ENCODE assay signal across 29 mouse cellular contexts in the genomic region with DNA sequence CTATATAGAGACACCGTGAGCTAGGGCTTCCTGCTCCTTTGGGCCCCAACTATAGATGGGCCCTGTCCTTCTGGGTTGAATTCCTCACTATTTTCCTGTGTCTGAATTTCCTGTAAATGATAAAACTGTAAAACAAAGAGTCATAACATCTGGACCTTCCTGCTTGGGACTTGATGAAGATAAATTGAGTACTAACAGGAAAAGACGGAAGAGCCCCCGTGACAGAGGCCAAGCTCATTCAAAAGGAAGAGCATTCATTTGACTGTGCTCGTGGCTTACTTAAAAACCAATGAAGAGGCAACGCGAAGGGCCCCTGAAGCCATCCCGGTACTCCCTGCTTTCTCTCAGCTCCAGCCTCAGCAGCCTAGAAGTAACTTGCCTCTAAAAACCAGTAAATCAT.
DNase-seq lines count a peak whose midpoint lies in the region; ATAC-seq and TF ChIP-seq lines count a peak whose summit lies in the region.
"Had no signal": no experiment of that assay in that cellular context is flagged by ENCODE, and none has a peak within 500 bp of the region (broad histone marks: within the 10 kb centered on the region; RNA-seq: fewer than 3 reads in every experiment).

No protein-coding gene starts in this region.

- no peak overlapping the region for H3K27ac ChIP-seq in heart, embryonic 12.5 days (ENCODE audit: poor library complexity, severe bottlenecking)
- no peak overlapping the region for H3K27ac ChIP-seq in heart, adult 2 months
- no peak overlapping the region for H3K27ac ChIP-seq in intestine, embryonic 14.5 days (ENCODE audit: low read depth)
- no peak overlapping the region for H3K27ac ChIP-seq in intestine, embryonic 15.5 days
- 0 out of 2 replicates have a peak overlapping the region, but pooled peaks have one; percentile 74 for H3K27ac ChIP-seq in liver, embryonic 13.5 days
- H3K27ac ChIP-seq: forebrain, embryonic 13.5 days; hindbrain, embryonic 14.5 days; layer of hippocampus, adult 2 months; left cerebral cortex, adult 2 months; limb, embryonic 12.5 days; liver, embryonic 14.5 days; midbrain, embryonic 15.5 days; neural tube, embryonic 15.5 days had no signal

- no peaks in the 10 kb centered on the region for H3K9me3 ChIP-seq in heart, embryonic 12.5 days (replicated peaks)
- no peaks in the 10 kb centered on the region for H3K9me3 ChIP-seq in intestine, embryonic 14.5 days (ENCODE audit: control insufficient read depth, low read length)
- H3K9me3 ChIP-seq in intestine, embryonic 15.5 days = no peaks in the 10 kb centered on the region
- no peaks in the 10 kb centered on the region for H3K9me3 ChIP-seq in liver, embryonic 13.5 days (replicated peaks)
- H3K9me3 ChIP-seq: forebrain, embryonic 13.5 days; limb, embryonic 12.5 days; megakaryocyte, embryonic 14.5 days; midbrain, embryonic 15.5 days; neural tube, embryonic 15.5 days had no signal

- peaks cover 26% of the 10 kb centered on the region for H3K4me1 ChIP-seq in heart, embryonic 12.5 days (replicated peaks)
- peaks cover 10% of the 10 kb centered on the region for H3K4me1 ChIP-seq in heart, adult 2 months (ENCODE audit: control insufficient read depth, insufficient read depth, low read length)
- H3K4me1 ChIP-seq in intestine, embryonic 14.5 days (replicated peaks; ENCODE audit: control insufficient read depth, insufficient read depth, low read length) = peaks cover 26% of the 10 kb centered on the region; the same call in 1 of the 2 replicates
- H3K4me1 ChIP-seq in intestine, embryonic 15.5 days (replicated peaks) = peaks cover 8% of the 10 kb centered on the region
- peaks cover 53% of the 10 kb centered on the region for H3K4me1 ChIP-seq in liver, embryonic 13.5 days (replicated peaks)
- H3K4me1 ChIP-seq: midbrain, embryonic 15.5 days had no signal

- TF ChIP-seq CTCF in heart, adult 2 months (IDR thresholded peaks at IDR 0.05) = no peak

- peak; percentile 54; the same call in 1 of the 2 replicates for ATAC-seq in heart, embryonic 12.5 days (ENCODE audit: insufficient number of reproducible peaks, low FRiP score)
- ATAC-seq in intestine, embryonic 14.5 days (replicated peaks; ENCODE audit: low FRiP score, low TSS enrichment, low read depth) = no peak
- no peak for ATAC-seq in intestine, embryonic 15.5 days
- no peak for ATAC-seq in liver, embryonic 13.5 days (ENCODE audit: low read depth)
- ATAC-seq: forebrain, embryonic 13.5 days had no signal

- no peak overlapping the region for H3K9ac ChIP-seq in heart, embryonic 12.5 days
- H3K9ac ChIP-seq in heart, adult 2 months (ENCODE audit: low read depth, low read length) = no peak overlapping the region
- no peak overlapping the region for H3K9ac ChIP-seq in intestine, embryonic 14.5 days (ENCODE audit: low read length)
- H3K9ac ChIP-seq in intestine, embryonic 15.5 days = no peak overlapping the region
- no peak overlapping the region for H3K9ac ChIP-seq in liver, embryonic 13.5 days
- H3K9ac ChIP-seq: forebrain, embryonic 13.5 days; hindbrain, embryonic 14.5 days; limb, embryonic 12.5 days; liver, embryonic 14.5 days; midbrain, embryonic 15.5 days; neural tube, embryonic 15.5 days had no signal

- H3K4me2 ChIP-seq in heart, embryonic 12.5 days = no peak overlapping the region
- no peak overlapping the region for H3K4me2 ChIP-seq in intestine, embryonic 14.5 days (ENCODE audit: low read length)
- no peak overlapping the region for H3K4me2 ChIP-seq in intestine, embryonic 15.5 days (replicated peaks)
- H3K4me2 ChIP-seq in liver, embryonic 13.5 days = no peak overlapping the region
- H3K4me2 ChIP-seq: forebrain, embryonic 13.5 days; hindbrain, embryonic 14.5 days; limb, embryonic 12.5 days; midbrain, embryonic 15.5 days; neural tube, embryonic 15.5 days had no signal

- intact Hi-C loops in heart, adult 2 months (cut with DNase I) = no loop called here

- TF ChIP-seq EP300 in heart, adult 2 months (IDR thresholded peaks at IDR 0.05; ENCODE audit: insufficient read depth, low read depth, low read length) = no peak

- no peaks in the 10 kb centered on the region for H3K36me3 ChIP-seq in heart, embryonic 12.5 days
- H3K36me3 ChIP-seq in heart, adult 2 months (ENCODE audit: control insufficient read depth, insufficient read depth, low read length) = no peaks in the 10 kb centered on the region; the same call in none of the 2 replicates
- H3K36me3 ChIP-seq in intestine, embryonic 14.5 days (ENCODE audit: control insufficient read depth, insufficient read depth, low read length) = no peaks in the 10 kb centered on the region
- H3K36me3 ChIP-seq in intestine, embryonic 15.5 days = no peaks in the 10 kb centered on the region
- no peaks in the 10 kb centered on the region for H3K36me3 ChIP-seq in liver, embryonic 13.5 days
- H3K36me3 ChIP-seq: limb, embryonic 12.5 days; midbrain, embryonic 15.5 days; neural tube, embryonic 15.5 days had no signal

- H3K79me2 ChIP-seq in heart, adult 2 months (replicated peaks; ENCODE audit: control insufficient read depth, insufficient read depth, low read length) = no peaks in the 10 kb centered on the region

- 49% methylated on average over 7 of the region's 7 CpGs for WGBS in heart, embryonic 12.5 days
- WGBS in heart, adult 2 months = 41% methylated on average over 7 of the region's 7 CpGs
- WGBS in intestine, embryonic 14.5 days = 39% methylated on average over 7 of the region's 7 CpGs
- WGBS in intestine, embryonic 15.5 days = 42% methylated on average over 7 of the region's 7 CpGs
- 40% methylated on average over 7 of the region's 7 CpGs for WGBS in liver, embryonic 13.5 days (ENCODE audit: insufficient replicate concordance)

- H3K27me3 ChIP-seq in heart, embryonic 12.5 days (replicated peaks) = no peaks in the 10 kb centered on the region
- no peaks in the 10 kb centered on the region for H3K27me3 ChIP-seq in heart, adult 2 months (ENCODE audit: control insufficient read depth, insufficient read depth, low read length)
- H3K27me3 ChIP-seq in intestine, embryonic 14.5 days (replicated peaks; ENCODE audit: control insufficient read depth, insufficient read depth, low read length) = no peaks in the 10 kb centered on the region
- H3K27me3 ChIP-seq in intestine, embryonic 15.5 days (replicated peaks) = no peaks in the 10 kb centered on the region
- no peaks in the 10 kb centered on the region for H3K27me3 ChIP-seq in liver, embryonic 13.5 days
- H3K27me3 ChIP-seq: forebrain, embryonic 13.5 days; limb, embryonic 12.5 days; megakaryocyte, embryonic 14.5 days; midbrain, embryonic 15.5 days; neural tube, embryonic 15.5 days had no signal

- TF ChIP-seq POLR2A in heart, adult 2 months (IDR thresholded peaks at IDR 0.05; ENCODE audit: insufficient read depth, low read depth, low read length) = no peak

- no peak overlapping the region for H3K4me3 ChIP-seq in heart, embryonic 12.5 days
- H3K4me3 ChIP-seq in heart, adult 2 months = no peak overlapping the region
- no peak overlapping the region for H3K4me3 ChIP-seq in intestine, embryonic 14.5 days (ENCODE audit: low read depth, low read length)
- no peak overlapping the region for H3K4me3 ChIP-seq in intestine, embryonic 15.5 days (replicated peaks)
- H3K4me3 ChIP-seq in liver, embryonic 13.5 days (replicated peaks) = no peak overlapping the region
- H3K4me3 ChIP-seq: forebrain, embryonic 13.5 days; layer of hippocampus, adult 2 months; left cerebral cortex, adult 2 months; limb, embryonic 12.5 days; midbrain, embryonic 15.5 days; neural tube, embryonic 15.5 days had no signal

- no peak for DNase-seq in heart, adult 2 months
- peak; percentile 50 for DNase-seq in intestine, embryonic 14.5 days (ENCODE audit: low spot score)
- no peak for DNase-seq in liver, embryonic 13.5 days
- DNase-seq in liver = no peak
- peak; percentile 20 for DNase-seq in mesoderm, embryonic 11.5 days (ENCODE audit: low read depth, low spot score)
- no peak for DNase-seq in frontal cortex, postnatal 36 days (ENCODE audit: low spot score in 2 of 2)
- DNase-seq: adrenal gland, postnatal 25 days; B cell, adult 2 months; cerebellum, adult 11-12 months; cerebellum, adult 9-11 months; gastrocnemius, postnatal 14 days; kidney, adult 18-20 months; kidney, postnatal 25 days; lung, adult 2 months; lung, postnatal 4 days; retina, postnatal 1 day; right cerebral cortex, postnatal 14 days; thymus, postnatal 14 days had no signal

Comparison
In these comparisons a context has a peak if more than half of its experiments do, and no peak if none do; other contexts are left out.
1. DNase-seq: peak in intestine, embryonic 14.5 days (single experiment) and mesoderm, embryonic 11.5 days (single experiment); none in heart, adult 2 months (0 of 2), liver, embryonic 13.5 days (single experiment), liver (single experiment) and frontal cortex, postnatal 36 days (0 of 2).